ENCODE assay signal across 18 mouse cellular contexts in the genomic region with DNA sequence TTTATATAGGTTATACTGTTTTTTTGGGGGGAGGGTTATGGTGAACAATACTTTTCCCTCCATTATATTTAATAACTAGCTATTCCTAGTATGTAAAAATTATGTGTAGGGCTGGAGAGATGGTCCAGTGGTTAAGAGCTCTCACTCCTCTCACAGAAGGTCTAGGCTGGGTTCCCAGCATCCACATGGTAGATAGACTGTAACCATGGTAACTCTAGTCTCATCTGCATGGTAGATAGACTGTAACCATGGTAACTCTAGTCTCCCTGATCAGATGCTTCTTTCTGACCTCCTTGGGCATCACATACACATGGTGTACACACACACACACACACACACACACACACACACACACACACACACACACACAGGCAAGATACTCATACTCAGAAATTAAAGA.
A peak's percentile ranks its signal among the peaks of the same experiment; 100 is the strongest.
DNase-seq lines count a peak whose midpoint lies in the region; ATAC-seq lines count a peak whose summit lies in the region.
"Had no signal": no experiment of that assay in that cellular context is flagged by ENCODE, and none has a peak within 500 bp of the region (broad histone marks: within the 10 kb centered on the region; RNA-seq: fewer than 3 reads in every experiment).

No protein-coding gene starts in this region.

- no peak overlapping the region for H3K4me3 ChIP-seq in midbrain, embryonic 11.5 days (ENCODE audit: low read depth, low read length)
- H3K4me3 ChIP-seq in midbrain, embryonic 10.5 days: no peak overlapping the region
- H3K4me3 ChIP-seq in hindbrain, embryonic 12.5 days: no peak overlapping the region
- no peak overlapping the region for H3K4me3 ChIP-seq in midbrain, embryonic 14.5 days (replicated peaks; ENCODE audit: low read depth, low read length)
- H3K4me3 ChIP-seq in liver, embryonic 11.5 days (ENCODE audit: low read depth, low read length): no peak overlapping the region
- H3K4me3 ChIP-seq: embryonic facial prominence, embryonic 15.5 days; heart, embryonic 10.5 days; neural tube, embryonic 13.5 days had no signal

- no peaks in the 10 kb centered on the region for H3K36me3 ChIP-seq in midbrain, embryonic 11.5 days (ENCODE audit: control insufficient read depth, insufficient read depth, low read length)
- H3K36me3 ChIP-seq in midbrain, embryonic 10.5 days: no peaks in the 10 kb centered on the region
- H3K36me3 ChIP-seq in hindbrain, embryonic 12.5 days: no peaks in the 10 kb centered on the region
- no peaks in the 10 kb centered on the region for H3K36me3 ChIP-seq in midbrain, embryonic 14.5 days (ENCODE audit: control insufficient read depth, insufficient read depth, low read length)
- no peaks in the 10 kb centered on the region for H3K36me3 ChIP-seq in liver, embryonic 11.5 days (ENCODE audit: control insufficient read depth, insufficient read depth, low read length)
- H3K36me3 ChIP-seq: embryonic facial prominence, embryonic 15.5 days; heart, embryonic 10.5 days; neural tube, embryonic 13.5 days had no signal

- no peaks in the 10 kb centered on the region for H3K27me3 ChIP-seq in midbrain, embryonic 11.5 days (ENCODE audit: control insufficient read depth, insufficient read depth, low read length)
- H3K27me3 ChIP-seq in midbrain, embryonic 10.5 days (ENCODE audit: low read depth, poor library complexity, severe bottlenecking): no peaks in the 10 kb centered on the region
- H3K27me3 ChIP-seq in hindbrain, embryonic 12.5 days: no peaks in the 10 kb centered on the region; the same call in 1 of the 2 replicates
- no peaks in the 10 kb centered on the region for H3K27me3 ChIP-seq in midbrain, embryonic 14.5 days (ENCODE audit: control insufficient read depth, insufficient read depth, low read length)
- no peaks in the 10 kb centered on the region for H3K27me3 ChIP-seq in liver, embryonic 11.5 days (replicated peaks; ENCODE audit: control insufficient read depth, insufficient read depth, low read length)
- H3K27me3 ChIP-seq: embryonic facial prominence, embryonic 15.5 days; neural tube, embryonic 13.5 days had no signal

- H3K27ac ChIP-seq in midbrain, embryonic 11.5 days (ENCODE audit: low read depth, low read length): no peak overlapping the region
- H3K27ac ChIP-seq in midbrain, embryonic 10.5 days (replicated peaks): no peak overlapping the region
- no peak overlapping the region for H3K27ac ChIP-seq in hindbrain, embryonic 12.5 days
- H3K27ac ChIP-seq in midbrain, embryonic 14.5 days (replicated peaks; ENCODE audit: low read depth, low read length): no peak overlapping the region
- no peak overlapping the region for H3K27ac ChIP-seq in liver, embryonic 11.5 days (ENCODE audit: low read depth, low read length)
- H3K27ac ChIP-seq: embryonic facial prominence, embryonic 15.5 days; heart, embryonic 10.5 days; neural tube, embryonic 13.5 days had no signal

- no peaks in the 10 kb centered on the region; the same call in 1 of the 2 replicates for H3K4me1 ChIP-seq in midbrain, embryonic 11.5 days (ENCODE audit: control insufficient read depth, insufficient read depth, low read length)
- H3K4me1 ChIP-seq in midbrain, embryonic 10.5 days: peaks cover 14% of the 10 kb centered on the region; the same call in 1 of the 2 replicates
- peaks cover 9% of the 10 kb centered on the region for H3K4me1 ChIP-seq in hindbrain, embryonic 12.5 days
- peaks cover 2% of the 10 kb centered on the region; the same call in 1 of the 2 replicates for H3K4me1 ChIP-seq in midbrain, embryonic 14.5 days (ENCODE audit: control insufficient read depth, insufficient read depth, low read length)
- H3K4me1 ChIP-seq in liver, embryonic 11.5 days (replicated peaks; ENCODE audit: control insufficient read depth, insufficient read depth, low read length): no peaks in the 10 kb centered on the region
- H3K4me1 ChIP-seq: embryonic facial prominence, embryonic 15.5 days had no signal

- H3K9me3 ChIP-seq in midbrain, embryonic 11.5 days (ENCODE audit: control insufficient read depth, low read length): no peaks in the 10 kb centered on the region
- no peaks in the 10 kb centered on the region for H3K9me3 ChIP-seq in midbrain, embryonic 10.5 days (replicated peaks)
- H3K9me3 ChIP-seq in hindbrain, embryonic 12.5 days (replicated peaks): no peaks in the 10 kb centered on the region
- H3K9me3 ChIP-seq in midbrain, embryonic 14.5 days (ENCODE audit: control insufficient read depth, low read length): no peaks in the 10 kb centered on the region
- H3K9me3 ChIP-seq in liver, embryonic 11.5 days (ENCODE audit: control insufficient read depth, low read length): no peaks in the 10 kb centered on the region
- H3K9me3 ChIP-seq: embryonic facial prominence, embryonic 15.5 days; heart, embryonic 10.5 days; neural tube, embryonic 13.5 days had no signal

- H3K4me2 ChIP-seq in midbrain, embryonic 11.5 days: no peak overlapping the region
- no peak overlapping the region for H3K4me2 ChIP-seq in hindbrain, embryonic 12.5 days (replicated peaks)
- H3K4me2 ChIP-seq in midbrain, embryonic 14.5 days (ENCODE audit: low read length): no peak overlapping the region
- H3K4me2 ChIP-seq in liver, embryonic 11.5 days: no peak overlapping the region
- H3K4me2 ChIP-seq: embryonic facial prominence, embryonic 15.5 days; neural tube, embryonic 13.5 days had no signal

- no peak overlapping the region for H3K9ac ChIP-seq in midbrain, embryonic 11.5 days (ENCODE audit: low read length)
- H3K9ac ChIP-seq in hindbrain, embryonic 12.5 days: no peak overlapping the region
- H3K9ac ChIP-seq in midbrain, embryonic 14.5 days (replicated peaks; ENCODE audit: low read length): no peak overlapping the region
- no peak overlapping the region for H3K9ac ChIP-seq in liver, embryonic 11.5 days (ENCODE audit: low read depth, low read length)
- H3K9ac ChIP-seq: embryonic facial prominence, embryonic 15.5 days; neural tube, embryonic 13.5 days had no signal

- DNase-seq in embryo, embryonic 10 days (ENCODE audit: low spot score): peak; percentile 12
- DNase-seq in embryo, embryonic 11 days: no peak
- DNase-seq in midbrain, embryonic 11.5 days (ENCODE audit: low spot score, missing footprints): no peak
- no peak for DNase-seq in midbrain, embryonic 10.5 days (ENCODE audit: low spot score)
- peak; percentile 48 for DNase-seq in midbrain, embryonic 14.5 days
- DNase-seq in liver, embryonic 11.5 days (ENCODE audit: low spot score): no peak
- DNase-seq in urinary bladder, adult 18-20 months (ENCODE audit: low spot score in 2 of 2): no peak
- DNase-seq: cerebellum, adult 11-12 months; gastrocnemius, postnatal 14 days; heart, postnatal 14 days; kidney, postnatal 4 days; lung, adult 2 months; lung, postnatal 4 days; right cerebral cortex, postnatal 4 days had no signal

- ATAC-seq in midbrain, embryonic 11.5 days (ENCODE audit: low FRiP score): peak; percentile 52; the same call in 1 of the 2 replicates
- peak; percentile 58 for ATAC-seq in hindbrain, embryonic 12.5 days (ENCODE audit: low FRiP score)
- ATAC-seq in midbrain, embryonic 14.5 days (ENCODE audit: low FRiP score, low TSS enrichment): no peak; the same call in 1 of the 2 replicates
- no peak for ATAC-seq in liver, embryonic 11.5 days (replicated peaks; ENCODE audit: low FRiP score)

Comparison
In these comparisons a context has a peak if more than half of its experiments do, and no peak if none do; other contexts are left out.
1. DNase-seq: peak in embryo, embryonic 10 days (single experiment) and midbrain, embryonic 14.5 days (single experiment); none in embryo, embryonic 11 days (single experiment), midbrain, embryonic 11.5 days (single experiment), midbrain, embryonic 10.5 days (single experiment), liver, embryonic 11.5 days (single experiment) and urinary bladder, adult 18-20 months (0 of 2).
2. ATAC-seq: peak in midbrain, embryonic 11.5 days (single experiment) and hindbrain, embryonic 12.5 days (single experiment); none in midbrain, embryonic 14.5 days (single experiment) and liver, embryonic 11.5 days (single experiment).